Mouse (Mus musculus) kidney, embryonic 14.5 days (tissue): ENCODE data around the gene Hoxa11. TPM values are rescaled to one million over a fixed set of nuclear protein-coding genes. Genes with fewer than 3 reads are reported as not detected.

ENCODE experiments used
- ATAC-seq: fragments of 200-750 bp; cut with Nextera tagmentation; 2 replicates; pipeline ENCODE4 v1.8.0; 2017; ENCODE audit warnings: moderate number of reproducible peaks, mild to moderate bottlenecking, moderate TSS enrichment, moderate library complexity; ENCODE audit not compliant: low FRiP score, low TSS enrichment
- H3K27ac ChIP-seq: fragments of 300-500 bp; sonication (generic); 2 replicates; pipeline ENCODE4 v1.5.1; 2014; ENCODE audit warnings: low read depth, mild to moderate bottlenecking, low read length, moderate library complexity, mixed read lengths
- H3K27me3 ChIP-seq: fragments of 300-500 bp; sonication (generic); 2 replicates; pipeline ENCODE4 v1.6.1; 2014; ENCODE audit warnings: mild to moderate bottlenecking, low read length; ENCODE audit not compliant: control insufficient read depth, insufficient read depth
- H3K36me3 ChIP-seq: fragments of 300-500 bp; sonication (generic); 2 replicates; pipeline ENCODE4 v1.6.1; 2014; ENCODE audit warnings: low read length, mixed read lengths; ENCODE audit not compliant: control insufficient read depth, insufficient read depth
- H3K4me1 ChIP-seq: fragments of 300-500 bp; sonication (generic); 2 replicates; pipeline ENCODE4 v1.6.1; 2014; ENCODE audit warnings: low read length, mixed read lengths; ENCODE audit not compliant: control insufficient read depth, insufficient read depth
- H3K4me2 ChIP-seq: fragments of 300-500 bp; sonication (generic); replicated peaks from 2 replicates; pipeline ENCODE4 v1.6.1; 2014; ENCODE audit warnings: low read depth, mild to moderate bottlenecking, low read length
- H3K4me3 ChIP-seq: fragments of 300-500 bp; sonication (generic); 2 replicates; pipeline ENCODE4 v1.5.1; 2014; ENCODE audit warnings: mild to moderate bottlenecking, low read length
- H3K9ac ChIP-seq: fragments of 300-500 bp; sonication (generic); 2 replicates; pipeline ENCODE4 v1.6.1; 2014; ENCODE audit warnings: low read depth, mild to moderate bottlenecking, low read length, moderate library complexity
- H3K9me3 ChIP-seq: fragments of 300-500 bp; sonication (generic); 2 replicates; pipeline ENCODE4 v1.6.1; 2016; ENCODE audit warnings: low read length; ENCODE audit not compliant: control insufficient read depth
- WGBS: fragments of 180-500 bp; shearing (Covaris S2); extraction: QIAGEN DNeasy Blood & Tissue Kit; methylation state at CpG from one replicate; pipeline ENCODE4 v1.1.7; 2014; 5-methylcytosine and 5-hydroxymethylcytosine counted together
- polyA plus RNA-seq: library from polyadenylated mRNA; unstranded; fragments of >200 nt; fragmentation: Nextera tagmentation; extraction: Ambion mirVana; gene quantifications from 2 replicates; pipeline ENCODE4 v1.2.1, GENCODE M21; 2014

Hoxa11 gene
- polyA plus RNA-seq, 1 experiment from 2014 or later = 35.6 TPM

GRCm38 (mm10) chr6:52251177-52251879 lies 5.7 kb upstream of the Hoxa11 start:
- ATAC-seq = no peak
- no peaks in the 10 kb centered on the region for H3K9me3 ChIP-seq
- H3K4me3 ChIP-seq = no peak overlapping the region
- H3K4me1 ChIP-seq = peaks cover 32% of the 10 kb centered on the region
- H3K4me2 ChIP-seq = no peak overlapping the region
- WGBS = 31% methylated on average over 7 of the region's 7 CpGs
- no peak overlapping the region for H3K9ac ChIP-seq
- no peak overlapping the region for H3K27ac ChIP-seq
- no peaks in the 10 kb centered on the region for H3K36me3 ChIP-seq
- peaks cover 43% of the 10 kb centered on the region for H3K27me3 ChIP-seq

- no peak for ATAC-seq
- Histone ChIP-seq H3K4me1 (peaks cover 32% of the 10 kb centered on the region), H3K9ac (peak overlapping the region; percentile 75; the same call in 1 of the 2 replicates), H3K27ac (no peak overlapping the region; the same call in 1 of the 2 replicates), H3K36me3 (no peaks in the 10 kb centered on the region), H3K9me3 (no peaks in the 10 kb centered on the region), H3K4me3 (peak overlapping the region; percentile 75), H3K4me2 (peak overlapping the region; percentile 83), H3K27me3 (peaks cover 30% of the 10 kb centered on the region)
- WGBS = 26% methylated on average over 4 of the region's 4 CpGs
Measured at GRCm38 (mm10) chr6:52249826-52250225, 4.2 kb upstream of the Hoxa11 start.

GRCm38 (mm10) chr6:52249415-52249738 lies 3.8 kb upstream of the Hoxa11 start:
- peaks cover 29% of the 10 kb centered on the region for H3K27me3 ChIP-seq
- no peaks in the 10 kb centered on the region for H3K9me3 ChIP-seq
- peak overlapping the region; percentile 75 for H3K9ac ChIP-seq
- peak overlapping the region; percentile 83 for H3K4me2 ChIP-seq
- peak overlapping the region; percentile 88 for H3K27ac ChIP-seq
- ATAC-seq = no peak
- no peaks in the 10 kb centered on the region for H3K36me3 ChIP-seq
- WGBS = 6% methylated on average over 16 of the region's 16 CpGs
- peaks cover 32% of the 10 kb centered on the region for H3K4me1 ChIP-seq
- peak overlapping the region; percentile 75 for H3K4me3 ChIP-seq

- peak overlapping the region; percentile 75 for H3K9ac ChIP-seq
- peaks cover 29% of the 10 kb centered on the region for H3K27me3 ChIP-seq
- H3K36me3 ChIP-seq = no peaks in the 10 kb centered on the region
- 3% methylated on average over 27 of the region's 27 CpGs for WGBS
- peak overlapping the region; percentile 75 for H3K4me3 ChIP-seq
- H3K4me1 ChIP-seq = peaks cover 32% of the 10 kb centered on the region
- no peaks in the 10 kb centered on the region for H3K9me3 ChIP-seq
- peak overlapping the region; percentile 88 for H3K27ac ChIP-seq
- H3K4me2 ChIP-seq = peak overlapping the region; percentile 83
- no peak for ATAC-seq
Measured at GRCm38 (mm10) chr6:52248638-52249414, 3.2 kb upstream of the Hoxa11 start.

GRCm38 (mm10) chr6:52247766-52248637 lies 2.4 kb upstream of the Hoxa11 start:
- Histone ChIP-seq H3K9ac (peak overlapping the region; percentile 75), H3K27me3 (peaks cover 23% of the 10 kb centered on the region), H3K4me2 (peak overlapping the region; percentile 83), H3K4me1 (peaks cover 26% of the 10 kb centered on the region), H3K9me3 (no peaks in the 10 kb centered on the region), H3K27ac (peak overlapping the region; percentile 88), H3K4me3 (peak overlapping the region; percentile 75), H3K36me3 (no peaks in the 10 kb centered on the region)
- WGBS = 4% methylated on average over 23 of the region's 23 CpGs
- no peak for ATAC-seq

GRCm38 (mm10) chr6:52246916-52247315 lies 1.3 kb upstream of the Hoxa11 start:
- peak overlapping the region; percentile 89 for H3K9ac ChIP-seq
- H3K9me3 ChIP-seq = no peaks in the 10 kb centered on the region
- peak overlapping the region; percentile 96 for H3K27ac ChIP-seq
- peaks cover 17% of the 10 kb centered on the region; the same call in 1 of the 2 replicates for H3K4me1 ChIP-seq
- H3K4me2 ChIP-seq = peak overlapping the region; percentile 83
- H3K27me3 ChIP-seq = peaks cover 13% of the 10 kb centered on the region
- ATAC-seq = no peak
- H3K4me3 ChIP-seq = peak overlapping the region; percentile 75
- WGBS = 3% methylated on average over 3 of the region's 3 CpGs
- H3K36me3 ChIP-seq = no peaks in the 10 kb centered on the region

GRCm38 (mm10) chr6:52246403-52246803 lies 793 bp upstream of the Hoxa11 start:
- Histone ChIP-seq H3K9me3 (no peaks in the 10 kb centered on the region), H3K4me3 (peak overlapping the region; percentile 75), H3K4me1 (peaks cover 22% of the 10 kb centered on the region), H3K36me3 (no peaks in the 10 kb centered on the region), H3K27me3 (peaks cover 10% of the 10 kb centered on the region), H3K27ac (peak overlapping the region; percentile 96), H3K4me2 (peak overlapping the region; percentile 83), H3K9ac (peak overlapping the region; percentile 89)
- 1% methylated on average over 26 of the region's 26 CpGs for WGBS
- ATAC-seq = no peak

GRCm38 (mm10) chr6:52245040-52245756 lies 412 bp downstream of the Hoxa11 start:
- Histone ChIP-seq H3K9ac (peak overlapping the region; percentile 89), H3K27me3 (peaks cover 6% of the 10 kb centered on the region), H3K4me3 (peak overlapping the region; percentile 75)

More at GRCm38 (mm10) chr6:52245040-52245756, 412 bp downstream of the Hoxa11 start:
- under 1% methylated on average over 69 of the region's 71 CpGs for WGBS
- Histone ChIP-seq H3K27ac (peak overlapping the region; percentile 96), H3K36me3 (no peaks in the 10 kb centered on the region), H3K4me1 (peaks cover 24% of the 10 kb centered on the region), H3K9me3 (no peaks in the 10 kb centered on the region), H3K4me2 (peak overlapping the region; percentile 83)
- ATAC-seq = peak; percentile 16
